Mouse (Mus musculus) MEL (cell line): ENCODE data around the gene Gpc1.

Experiments
- BHLHE40 ChIP-seq: IDR thresholded peaks from 2 replicates; pipeline ENCODE4 v1.6.1; 2012; ENCODE audit warnings: low read depth, mild to moderate bottlenecking, inconsistent platforms, low read length, improper control_type of control experiment, borderline replicate concordance
- CTCF ChIP-seq, 3 experiments: IDR thresholded peaks in 2 of 3; conservative IDR thresholded peaks in 1 of 3; 2 replicates each; pipeline ENCODE4 v1.5.1; 2011 to 2012; ENCODE audit warnings: low read length in 3 of 3, low read depth in 2 of 3, mild to moderate bottlenecking in 2 of 3, improper control_type of control experiment in 1 of 3, inconsistent platforms in 1 of 3, mixed read lengths in 1 of 3, moderate library complexity in 1 of 3; ENCODE audit not compliant: control insufficient read depth in 1 of 3, insufficient read depth in 1 of 3, poor library complexity in 1 of 3, severe bottlenecking in 1 of 3
- EP300 ChIP-seq, 2 experiments: IDR thresholded peaks; 2 replicates each; pipeline ENCODE4 v1.6.1; 2011; ENCODE audit warnings: improper control_type of control experiment in 2 of 2, low read length in 2 of 2, low read depth in 1 of 2, mild to moderate bottlenecking in 1 of 2
- HCFC1 ChIP-seq: IDR thresholded peaks from 2 replicates; pipeline ENCODE4 v1.6.1; 2012; ENCODE audit warnings: low read depth, mild to moderate bottlenecking, inconsistent platforms, low read length, improper control_type of control experiment, moderate library complexity
- KAT2A ChIP-seq: conservative IDR thresholded peaks from 2 replicates; pipeline ENCODE4 v1.6.1; 2012; ENCODE audit warnings: low read depth, low read length, improper control_type of control experiment, inconsistent platforms
- POLR2AphosphoS5 ChIP-seq: IDR thresholded peaks from 2 replicates; pipeline ENCODE4 v1.6.1; 2012; ENCODE audit warnings: low read depth, borderline replicate concordance, mild to moderate bottlenecking, inconsistent platforms, low read length, moderate library complexity, mixed read lengths
- TBP ChIP-seq: IDR thresholded peaks from 2 replicates; pipeline ENCODE4 v1.8.0; 2011; ENCODE audit warnings: low read depth, low read length, improper control_type of control experiment
- UBTF ChIP-seq: IDR thresholded peaks from 2 replicates; pipeline ENCODE4 v1.6.1; 2012; ENCODE audit warnings: low read depth, mild to moderate bottlenecking, inconsistent platforms, low read length, improper control_type of control experiment, moderate library complexity, borderline replicate concordance; ENCODE audit not compliant: insufficient read depth

GRCm38 (mm10) chr1:92815756-92816294, 15.6 kb upstream of the Gpc1 start:
- TF ChIP-seq POLR2AphosphoS5 (no peak), BHLHE40 (no peak), EP300 (IDR thresholded peaks at IDR 0.05; ENCODE audit: low read depth in 1 of 2, low read length in 2 of 2) (no peak), CTCF (IDR thresholded peaks at IDR 0.05 in 2 of 3, conservative IDR thresholded peaks at IDR 0.05 in 1 of 3; ENCODE audit: control insufficient read depth in 1 of 3, insufficient read depth in 1 of 3, low read depth in 2 of 3, low read length in 3 of 3, poor library complexity in 1 of 3, severe bottlenecking in 1 of 3) (no peak), UBTF (no peak), TBP (no peak), HCFC1 (no peak), KAT2A (no peak)
